Mouse (Mus musculus): ENCODE results near the gene Itga9. TPM values are rescaled to one million over a fixed set of nuclear protein-coding genes. Genes with fewer than 3 reads are reported as not detected.

Itga9 gene
- total RNA-seq, 4 experiments from 2014 or later: 2.8 to 6.1 (median 4.4) TPM

DNA sequence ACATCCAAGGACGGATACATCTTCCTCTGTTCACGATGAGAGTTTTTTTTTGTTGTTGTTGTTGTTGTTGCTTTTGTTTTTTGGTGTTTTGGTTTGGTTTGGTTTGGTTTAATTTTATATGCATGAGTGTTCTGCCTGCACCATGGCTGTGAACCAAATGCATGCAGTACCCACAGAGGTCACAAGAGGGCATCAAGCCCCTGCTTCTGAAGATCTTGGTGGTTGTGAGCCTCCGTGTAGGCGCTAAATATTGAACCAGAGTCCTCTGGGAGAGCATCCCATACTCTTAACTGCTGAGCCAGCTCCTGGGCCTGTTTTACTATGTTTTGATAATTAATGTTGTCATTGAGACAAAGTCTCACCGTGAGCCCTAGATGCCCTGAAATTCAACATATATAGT, 308.8 kb downstream of the Itga9 start:
- DNase-seq (ENCODE audit: low spot score in 2 of 2): no peak

DNA sequence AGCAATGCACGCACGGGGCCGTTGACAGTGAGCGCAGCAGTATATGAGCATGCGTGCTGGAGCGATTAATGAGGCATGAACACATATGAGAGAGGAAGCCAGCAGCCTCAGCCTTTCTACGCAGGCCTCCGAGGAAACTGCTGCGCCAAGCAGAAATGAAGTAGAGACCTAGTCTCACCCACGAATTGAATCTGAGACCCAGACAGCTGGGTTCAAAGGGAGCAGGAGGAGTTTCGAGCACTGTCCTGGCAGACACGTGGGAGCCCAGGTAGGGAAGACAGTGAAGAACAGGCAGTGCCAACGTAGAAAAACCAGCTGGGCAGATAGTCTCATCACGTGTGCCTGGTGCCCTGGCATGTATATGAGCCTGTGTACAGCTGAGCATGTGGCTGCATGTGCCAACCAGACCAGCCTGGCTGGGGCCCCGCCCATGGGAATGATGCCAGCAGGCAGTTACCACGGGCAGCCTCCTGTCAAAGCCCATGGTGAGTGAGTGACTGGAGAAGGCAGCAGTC, 313.2 kb downstream of the Itga9 start:
- peak in 1 of 2 experiments; percentile 17 for DNase-seq (ENCODE audit: low spot score in 2 of 2)

DNA sequence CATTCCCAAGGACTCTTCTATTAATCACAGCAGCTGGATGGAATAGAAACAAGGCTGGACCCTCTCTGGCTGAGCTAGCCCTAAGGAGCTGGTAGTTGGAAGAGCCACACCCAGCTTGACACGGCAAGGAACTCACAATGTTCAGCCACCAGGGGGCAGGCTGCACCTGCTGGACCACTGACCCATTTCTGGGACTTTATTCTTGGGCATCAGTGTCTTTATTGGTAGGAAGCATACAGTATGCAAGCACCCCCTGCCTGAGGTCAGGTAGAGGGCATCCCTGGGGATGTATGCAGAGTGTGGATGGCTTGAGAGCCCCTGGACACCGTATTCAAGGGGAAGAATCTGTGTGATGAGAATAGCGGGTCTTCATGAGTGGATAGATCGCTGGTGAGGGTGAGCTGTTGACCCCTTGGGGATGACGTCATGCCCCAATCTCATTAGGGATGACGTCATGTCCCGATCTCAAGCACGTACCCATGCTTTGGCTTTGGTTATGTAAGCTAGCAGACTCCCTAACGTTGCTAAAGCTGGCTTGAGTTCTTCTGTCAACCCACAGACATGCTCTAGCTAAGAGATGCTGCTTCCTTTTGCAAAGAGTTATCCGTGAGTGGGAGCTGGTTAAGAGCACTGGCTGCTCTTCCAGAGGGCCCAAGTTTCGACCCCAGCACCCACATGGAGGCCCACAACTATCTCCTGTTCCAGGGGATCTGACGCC, 314.5 kb downstream of the Itga9 start:
- peak; percentile 46 to 72 for DNase-seq (ENCODE audit: low spot score in 2 of 2)

DNA sequence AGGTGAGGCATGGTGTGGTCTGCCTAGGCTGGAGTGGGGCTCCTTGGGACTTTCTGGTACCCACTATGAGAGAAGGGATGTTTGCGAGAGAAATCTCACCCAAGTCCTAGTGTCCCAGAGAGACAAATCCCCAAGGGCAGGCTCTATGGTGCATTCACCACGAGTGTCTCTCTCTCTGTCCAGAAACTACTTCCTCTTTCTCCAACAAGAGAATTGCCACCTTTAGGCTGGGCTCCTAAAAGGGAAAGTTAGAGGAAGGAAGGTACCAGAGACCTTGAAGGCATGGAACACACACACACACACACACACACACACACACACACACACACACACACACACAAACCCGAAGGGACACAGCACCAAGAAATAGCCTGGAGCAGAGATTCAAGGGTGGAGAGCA, 315.4 kb downstream of the Itga9 start:
- DNase-seq (ENCODE audit: low spot score in 2 of 2): no peak

DNA sequence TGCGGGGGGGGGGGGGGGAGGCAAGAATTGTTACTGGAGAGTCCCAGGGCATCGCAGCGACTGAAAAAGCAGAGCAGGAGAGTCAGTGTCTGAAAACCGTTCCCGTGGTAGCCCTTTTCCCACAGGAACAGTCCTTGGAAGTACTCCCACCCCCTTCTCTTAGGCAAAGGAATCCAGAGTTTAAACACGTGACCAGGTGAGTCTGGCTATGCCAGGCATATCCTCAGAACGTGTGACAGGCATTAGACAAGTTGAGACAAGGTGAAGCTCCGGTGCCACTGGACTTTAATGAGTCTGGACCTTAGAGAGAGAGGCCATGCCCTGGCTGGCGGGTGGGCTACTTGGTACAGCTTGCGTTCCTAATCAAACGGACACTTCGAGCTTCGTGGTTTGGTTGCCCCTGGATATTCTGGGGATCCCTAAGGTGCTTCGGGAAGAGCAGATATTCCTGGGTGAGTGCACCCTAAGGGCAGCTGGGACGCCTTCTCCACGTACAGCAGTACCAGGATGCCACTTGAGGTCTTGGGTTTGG, 318.1 kb downstream of the Itga9 start:
- no peak for DNase-seq (ENCODE audit: low spot score in 2 of 2)

DNA sequence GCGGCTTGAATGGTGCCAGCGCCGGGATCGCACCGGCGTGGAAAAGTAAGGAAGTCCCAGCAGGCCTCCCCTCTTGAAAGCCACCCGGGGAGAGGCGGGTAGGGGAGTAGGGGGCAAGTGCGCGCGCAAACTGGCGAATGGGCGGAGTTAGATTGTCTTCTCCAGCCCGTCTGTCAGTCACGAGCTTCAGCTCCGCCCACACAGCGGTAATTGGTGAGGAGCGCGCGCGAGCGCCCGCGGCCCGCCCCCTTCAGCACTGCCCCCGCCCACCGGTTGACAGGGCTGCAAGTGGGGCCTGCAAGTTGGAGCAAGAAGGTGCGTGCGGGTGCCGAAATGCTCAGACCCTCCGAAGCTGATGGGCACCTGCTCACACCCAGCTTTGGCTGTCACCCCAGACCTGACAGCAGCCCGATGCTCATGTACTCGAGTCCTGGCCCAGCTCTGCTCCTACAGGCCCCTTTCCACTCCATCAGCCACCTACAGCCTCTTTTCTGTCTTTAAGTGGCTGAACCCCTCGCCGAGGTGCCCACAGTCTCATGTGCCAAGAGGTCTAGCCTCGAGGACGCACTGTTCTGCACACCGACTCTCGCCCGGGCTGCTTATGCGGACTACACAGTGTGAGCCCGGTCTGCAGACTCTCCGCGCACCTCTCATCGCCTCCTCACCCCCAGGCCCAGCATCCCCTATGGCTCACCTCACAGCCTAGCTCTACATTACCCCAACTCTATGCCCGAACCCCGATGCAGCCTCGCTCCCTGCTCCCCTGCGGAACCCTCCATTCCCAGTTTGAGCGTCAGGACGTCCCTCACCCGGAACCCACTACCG, 319.0 kb downstream of the Itga9 start:
- peak; percentile 90 to 92 for DNase-seq (ENCODE audit: low spot score in 2 of 2)

DNA sequence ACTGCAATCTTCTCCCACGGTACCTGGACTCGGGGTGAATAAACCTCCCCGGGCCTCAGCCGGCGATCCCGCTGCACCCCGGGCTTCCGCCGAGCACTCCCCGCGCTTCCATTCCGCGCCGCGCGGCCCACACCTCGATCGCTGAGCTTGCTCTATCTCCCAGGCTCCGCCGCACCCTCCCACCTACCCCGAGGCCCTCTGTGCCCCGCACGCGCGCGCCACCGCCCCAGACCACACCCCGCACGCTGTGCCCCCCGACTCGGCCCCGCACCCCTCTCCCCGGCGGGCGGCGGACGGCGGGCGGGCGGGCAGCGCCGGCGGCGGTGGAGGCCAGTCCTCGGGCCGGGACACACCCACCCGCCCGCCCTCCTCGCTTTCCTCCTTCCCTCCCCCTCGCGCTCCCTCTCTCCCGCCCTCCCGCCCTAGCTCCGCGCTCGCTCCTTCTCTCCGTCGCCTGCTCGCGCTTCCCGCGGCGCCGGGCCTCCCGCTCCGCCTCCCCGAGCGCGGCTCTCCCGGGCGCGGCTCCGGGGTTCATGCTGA, 319.7 kb downstream of the Itga9 start, which contains the start of gene Ctdspl:
TSS of gene Ctdspl (plus strand) at position 343 of the 540 bp plus-strand sequence.
- peak in 1 of 2 experiments; percentile 21 for DNase-seq (ENCODE audit: low spot score in 2 of 2)

DNA sequence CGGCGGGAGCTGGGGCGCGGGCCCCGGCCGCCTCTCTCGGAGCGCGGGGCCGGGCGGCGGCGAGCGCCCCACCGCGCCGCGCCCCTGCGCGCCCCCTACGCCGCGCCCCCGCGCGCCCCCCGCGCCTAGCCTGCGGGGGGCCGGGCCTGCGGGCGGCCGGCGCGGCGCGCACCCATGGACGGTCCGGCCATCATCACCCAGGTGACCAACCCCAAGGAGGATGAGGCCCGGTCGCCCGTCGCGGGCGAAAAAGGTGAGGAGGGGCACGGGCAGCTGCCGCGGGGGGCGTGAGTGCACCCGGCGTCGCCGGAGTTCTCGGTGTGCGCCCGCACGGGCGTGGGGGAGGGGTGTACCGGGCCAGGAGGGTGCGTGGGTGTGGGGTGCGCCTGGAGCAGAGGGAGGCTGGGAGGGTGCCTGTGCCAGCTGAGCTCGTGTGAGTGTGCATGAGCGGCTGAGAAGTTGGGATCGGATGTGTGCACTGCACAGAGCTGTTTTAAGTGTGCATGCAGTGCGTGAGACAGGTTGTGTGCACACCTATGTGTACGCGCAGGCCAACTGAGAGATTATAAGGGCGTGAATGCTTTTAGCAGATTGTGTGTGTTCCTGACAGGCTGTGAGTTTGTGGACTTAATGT, 320.3 kb downstream of the Itga9 start:
- peak in 1 of 2 experiments; percentile 24 for DNase-seq (ENCODE audit: low spot score in 2 of 2)

DNA sequence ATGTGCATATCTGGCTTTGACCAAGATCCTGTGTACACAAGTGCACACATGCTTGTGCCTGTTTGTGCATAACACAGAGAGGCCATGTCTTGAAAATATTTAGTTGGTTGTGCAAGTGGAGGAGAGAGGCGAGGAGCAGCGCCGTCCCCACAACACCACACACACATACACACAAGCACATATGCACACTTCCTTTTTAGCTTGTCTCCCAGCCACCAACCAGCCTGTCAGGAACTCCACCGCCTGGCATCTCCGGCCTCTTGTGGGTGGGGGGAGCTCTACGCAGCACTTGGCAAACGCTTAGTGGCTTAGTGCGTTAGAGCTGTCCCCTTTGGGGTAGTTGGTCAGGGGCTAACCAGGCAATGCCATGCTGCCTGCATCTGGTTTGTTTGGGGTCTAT, 321.0 kb downstream of the Itga9 start:
- DNase-seq (ENCODE audit: low spot score in 2 of 2): no peak

DNA sequence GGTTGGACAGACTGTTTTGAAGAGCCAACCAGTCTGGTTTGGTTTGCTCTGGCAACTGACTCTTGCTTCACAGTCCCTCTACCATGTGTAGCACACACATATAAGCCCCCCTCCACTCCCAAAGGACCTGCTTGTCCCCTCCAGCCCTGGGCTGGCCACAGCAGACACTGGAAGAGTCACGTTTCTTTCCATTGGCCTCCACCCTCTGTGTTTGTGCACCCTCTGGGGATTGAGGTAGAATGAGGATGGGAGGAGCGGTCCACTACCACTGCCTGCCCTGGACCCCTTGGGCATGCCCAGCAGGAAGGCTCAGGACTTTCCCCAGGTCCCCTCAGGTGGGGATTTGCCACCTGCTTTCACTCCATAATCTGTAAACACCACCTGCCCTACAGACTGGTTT, 321.5 kb downstream of the Itga9 start:
- no peak for DNase-seq (ENCODE audit: low spot score in 2 of 2)

DNA sequence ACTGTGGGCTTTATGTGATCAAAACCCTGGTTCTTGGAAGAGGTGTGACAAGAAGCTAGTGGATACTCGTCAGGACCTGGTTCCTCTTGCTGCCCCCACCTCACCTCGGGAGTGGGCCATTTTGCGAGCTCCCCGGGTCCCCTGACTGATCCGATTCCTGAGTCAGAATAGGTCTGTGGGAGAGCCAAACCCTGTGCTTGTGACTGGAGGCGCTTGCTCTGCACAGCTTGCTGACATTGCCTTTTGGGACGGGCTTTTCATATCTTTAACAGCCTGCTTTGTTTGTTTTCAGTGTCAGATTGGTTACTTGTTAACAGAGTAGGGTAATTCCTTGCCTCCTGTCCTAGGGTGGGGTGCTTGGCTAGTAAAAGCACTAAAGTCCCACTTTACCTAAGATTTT, 322.2 kb downstream of the Itga9 start:
- no peak for DNase-seq (ENCODE audit: low spot score in 2 of 2)

DNA sequence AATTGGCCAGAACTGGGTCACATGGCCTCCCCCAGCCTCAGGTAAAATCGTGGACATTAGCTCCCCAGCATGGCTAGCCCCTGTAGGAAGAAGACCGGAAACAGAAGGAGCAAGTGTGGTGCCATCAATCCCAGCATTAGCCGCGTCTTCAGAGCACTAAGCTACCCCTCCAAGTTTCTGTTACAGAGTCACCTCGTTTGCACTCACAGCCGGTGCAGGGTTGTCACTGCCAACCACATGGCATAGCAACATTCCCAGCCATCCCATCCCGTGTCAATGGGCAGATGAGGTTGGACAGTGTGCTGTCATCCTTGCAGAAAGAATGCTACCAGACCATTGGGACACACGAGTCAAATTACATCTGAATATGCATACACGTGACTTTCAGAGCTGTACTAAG, 324.1 kb downstream of the Itga9 start:
- no peak for DNase-seq (ENCODE audit: low spot score in 2 of 2)

DNA sequence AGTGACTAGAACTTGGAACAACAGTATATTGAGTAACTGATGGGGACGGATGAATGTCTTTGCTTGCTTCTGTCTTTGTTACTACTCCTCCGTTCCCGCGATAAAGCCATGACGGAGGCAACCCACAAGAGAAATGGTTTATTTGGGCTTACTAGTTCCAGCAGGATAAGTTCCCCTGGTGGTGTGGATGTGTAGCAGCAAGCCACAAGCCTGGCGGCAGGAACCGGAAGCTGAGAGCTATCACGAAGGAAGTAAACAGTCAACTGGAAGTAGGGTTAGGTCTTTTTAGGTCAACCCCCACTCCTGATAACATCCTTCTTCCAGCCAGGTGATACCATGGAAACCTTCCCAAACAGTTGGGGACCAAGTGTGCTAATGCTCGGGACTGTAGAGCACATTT, 327.3 kb downstream of the Itga9 start:
- DNase-seq (ENCODE audit: low spot score in 2 of 2): no peak

DNA sequence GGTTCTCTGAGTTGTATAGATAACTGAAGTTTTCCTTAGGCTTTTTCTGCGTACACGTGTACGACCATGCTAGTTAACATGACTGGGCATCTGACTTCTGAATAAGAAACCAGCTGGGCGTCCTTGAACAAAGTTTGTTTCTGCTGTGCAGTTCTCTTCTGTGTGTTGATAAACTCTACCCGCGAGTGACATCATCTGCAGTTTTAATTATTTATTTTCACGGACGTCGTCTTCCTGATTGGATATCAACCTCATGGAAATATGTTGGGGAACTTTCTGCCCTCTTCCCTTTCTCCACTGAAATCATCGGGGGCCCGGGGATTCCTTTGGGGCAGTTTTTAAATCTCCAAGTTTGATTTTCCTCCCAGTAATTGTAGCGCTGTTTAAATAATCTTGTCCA, 327.8 kb downstream of the Itga9 start:
- DNase-seq (ENCODE audit: low spot score in 2 of 2): no peak

DNA sequence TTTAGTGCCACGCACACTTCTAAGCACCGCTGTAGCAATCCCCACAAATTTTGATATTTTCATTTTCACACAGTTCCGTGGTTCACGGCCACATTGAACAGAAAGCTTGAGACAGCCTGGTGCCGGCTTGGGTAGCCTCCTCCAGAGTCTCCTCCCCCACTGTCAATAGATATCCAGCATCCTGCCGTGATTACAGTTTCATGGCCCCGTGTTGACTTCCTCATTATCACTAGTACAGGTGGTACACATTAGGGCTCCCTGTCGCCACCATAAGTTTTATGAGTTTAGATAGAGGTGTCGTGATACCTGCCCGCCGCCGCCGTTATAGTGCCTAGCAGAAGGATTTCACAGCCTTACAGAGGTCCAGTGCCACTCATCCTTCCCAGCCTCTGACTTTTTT, 328.6 kb downstream of the Itga9 start:
- no peak for DNase-seq (ENCODE audit: low spot score in 2 of 2)

DNA sequence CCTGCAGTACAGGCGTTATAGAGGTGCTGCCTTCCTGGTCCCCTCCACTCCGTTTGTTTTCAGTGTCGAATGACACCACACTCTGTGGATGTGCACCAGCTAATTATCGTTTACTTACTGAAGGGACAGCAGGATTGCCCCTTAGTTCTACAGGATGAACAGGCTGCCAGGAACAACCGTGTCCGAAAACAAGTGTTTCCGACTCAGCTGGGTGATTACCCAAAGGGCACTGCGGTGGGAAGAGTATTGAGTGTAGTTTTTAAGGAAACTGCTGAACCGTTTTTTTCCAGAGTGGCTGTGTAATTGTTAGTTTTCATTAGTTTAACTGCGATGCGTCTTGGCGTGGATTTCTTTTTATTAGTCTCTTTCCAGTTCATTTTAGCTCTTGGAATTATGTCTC, 329.6 kb downstream of the Itga9 start:
- DNase-seq (ENCODE audit: low spot score in 2 of 2): no peak

DNA sequence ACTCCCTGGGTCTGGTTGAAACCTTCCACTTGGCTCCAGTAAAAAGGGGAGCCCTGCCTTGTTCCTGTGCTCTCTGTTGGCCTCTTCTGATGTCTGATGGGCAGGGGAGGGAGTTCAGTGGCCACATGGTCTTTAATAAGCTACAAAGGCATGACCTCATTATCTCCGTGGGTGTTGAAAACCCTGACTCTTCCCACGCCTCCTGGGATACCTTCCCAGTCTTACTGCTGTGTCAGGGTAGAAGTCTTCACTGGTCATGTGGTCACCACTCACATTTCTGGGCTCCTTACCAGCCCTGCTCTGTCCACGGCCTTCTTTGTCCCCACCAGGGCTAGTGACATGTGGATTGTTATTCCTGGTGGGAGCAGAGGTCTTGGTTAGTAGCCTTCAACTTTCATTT, 331.0 kb downstream of the Itga9 start:
- no peak for DNase-seq (ENCODE audit: low spot score in 2 of 2)

DNA sequence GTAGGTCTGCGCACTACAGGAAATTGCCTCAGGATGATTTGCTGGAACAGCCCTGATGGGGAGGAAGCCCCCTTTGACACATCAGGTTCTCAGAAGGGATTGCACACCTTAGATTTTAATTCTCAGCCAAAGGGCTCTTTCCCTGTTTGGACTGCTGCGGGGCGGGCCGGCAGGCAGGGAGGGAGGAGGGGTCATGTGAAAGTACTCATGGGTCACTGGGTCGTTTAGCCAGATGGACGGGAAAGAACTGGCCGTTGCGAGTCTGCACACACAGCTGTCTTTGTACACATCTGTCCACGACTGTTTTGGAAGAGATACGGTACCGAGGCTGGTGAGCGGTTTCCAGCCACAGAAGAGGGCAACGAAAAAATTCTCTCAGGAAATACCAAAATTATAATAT, 332.9 kb downstream of the Itga9 start:
- DNase-seq (ENCODE audit: low spot score in 2 of 2): no peak

DNA sequence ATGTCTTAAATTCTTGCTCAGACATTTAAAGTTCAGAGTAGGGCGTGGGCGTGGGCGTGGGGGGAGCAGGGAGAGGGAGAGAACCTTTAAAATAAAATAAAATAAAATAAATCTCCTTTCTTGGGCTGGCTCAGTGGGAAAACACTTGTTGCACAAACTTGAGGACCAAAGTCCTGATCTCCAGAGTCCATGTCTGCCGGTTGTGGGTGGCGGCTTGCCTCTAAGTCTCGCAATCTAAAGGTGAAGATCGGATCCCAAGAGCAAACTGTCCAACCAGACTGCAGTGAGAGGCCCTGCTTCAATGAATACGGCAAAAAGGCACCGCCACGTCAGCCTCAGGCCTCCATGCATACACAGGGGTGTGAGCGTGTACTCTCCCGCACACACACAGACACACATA, 333.3 kb downstream of the Itga9 start:
- no peak for DNase-seq (ENCODE audit: low spot score in 2 of 2)

DNA sequence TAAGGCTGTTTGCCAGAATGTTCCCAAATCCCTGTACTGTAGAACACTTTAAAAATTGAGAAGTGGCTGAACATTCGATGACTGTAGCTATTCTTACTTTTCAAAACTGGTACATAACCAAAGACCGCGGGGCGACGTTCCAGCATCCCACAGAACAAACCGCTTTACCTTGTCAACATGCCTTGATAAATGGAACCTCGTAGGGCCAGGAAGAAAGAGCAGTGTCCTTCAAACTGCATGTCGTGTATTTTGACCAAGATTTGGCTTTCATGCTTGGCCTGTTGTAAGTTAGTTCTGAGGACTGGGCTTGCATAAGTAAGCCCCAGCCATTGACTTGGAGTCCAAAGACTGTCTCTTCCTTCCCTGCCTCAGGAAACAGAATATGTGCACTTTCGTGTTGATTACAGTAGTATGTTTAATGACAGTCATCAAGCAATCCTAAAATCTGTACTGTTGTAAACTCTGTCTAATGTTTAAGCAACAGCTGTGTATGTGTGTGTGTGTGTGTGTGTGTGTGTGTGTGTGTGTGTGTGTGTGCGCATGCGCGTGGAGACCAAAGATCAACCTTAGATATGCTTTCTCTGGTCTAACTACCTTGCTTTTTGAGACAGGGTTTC, 334.2 kb downstream of the Itga9 start:
- no peak for DNase-seq (ENCODE audit: low spot score in 2 of 2)

DNA sequence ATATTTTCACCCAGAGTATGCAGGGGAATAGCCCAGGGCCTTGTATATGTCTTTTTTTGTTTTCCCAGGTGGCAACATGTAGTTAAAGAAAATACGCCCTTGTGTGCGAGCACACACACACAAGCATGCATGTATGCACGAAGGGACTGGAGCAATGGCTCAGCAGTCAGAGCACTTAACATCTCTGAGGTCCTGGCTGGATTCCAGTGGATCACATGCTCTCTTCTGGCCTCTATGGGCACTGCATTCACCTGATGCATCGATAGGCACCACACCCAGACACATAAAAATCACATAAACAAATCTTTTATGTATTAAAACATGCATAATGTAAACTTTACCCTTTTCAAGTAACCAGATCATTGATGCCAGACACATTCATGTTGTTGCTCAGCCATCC, 335.5 kb downstream of the Itga9 start:
- DNase-seq (ENCODE audit: low spot score in 2 of 2): no peak

Measured in gastrocnemius, adult 8-10 months (tissue).